Mouse (Mus musculus) hindbrain, postnatal 0 days (tissue): ENCODE data around the gene Gm9918. TPM values are rescaled to one million over a fixed set of nuclear protein-coding genes. Genes with fewer than 3 reads are reported as not detected.
"Not testable (repeated sequence)": the region's sequence is repeated elsewhere in the genome, so short reads cannot be mapped to it uniquely, and the experiment has no call there.

ENCODE experiments used
- ATAC-seq: fragments of 200-750 bp; cut with Nextera tagmentation; 2 replicates; pipeline ENCODE4 v1.8.0; 2017; ENCODE audit warnings: mild to moderate bottlenecking, moderate TSS enrichment, moderate library complexity
- DNase-seq: peaks from one replicate; pipeline ENCODE4 v3.0.0-alpha.2; 2015; ENCODE audit warnings: low spot score
- H3K27ac ChIP-seq: fragments of 300-500 bp; sonication (generic); 2 replicates; pipeline ENCODE4 v1.5.1; 2014; ENCODE audit warnings: mild to moderate bottlenecking
- H3K27me3 ChIP-seq: fragments of 300-500 bp; sonication (generic); 2 replicates; pipeline ENCODE4 v1.6.1; 2014; ENCODE audit warnings: low read length, mixed read lengths; ENCODE audit not compliant: insufficient read depth
- H3K36me3 ChIP-seq: fragments of 300-500 bp; sonication (generic); 2 replicates; pipeline ENCODE4 v1.6.1; 2014; ENCODE audit warnings: low read length, mixed read lengths; ENCODE audit not compliant: insufficient read depth
- H3K4me1 ChIP-seq: fragments of 300-500 bp; sonication (generic); 2 replicates; pipeline ENCODE4 v1.6.1; 2014; ENCODE audit warnings: antibody characterized with exemption, low read length, mixed read lengths; ENCODE audit not compliant: insufficient read depth
- H3K4me2 ChIP-seq: fragments of 300-500 bp; sonication (generic); 2 replicates; pipeline ENCODE4 v1.6.1; 2014; ENCODE audit warnings: low read depth, mild to moderate bottlenecking, low read length, moderate library complexity, mixed read lengths
- H3K4me3 ChIP-seq: fragments of 300-500 bp; sonication (generic); 2 replicates; pipeline ENCODE4 v1.5.1; 2014; ENCODE audit warnings: low read length
- H3K9ac ChIP-seq: fragments of 300-500 bp; sonication (generic); replicated peaks from 2 replicates; pipeline ENCODE4 v1.6.1; 2014; ENCODE audit warnings: mild to moderate bottlenecking, low read length, moderate library complexity, mixed read lengths
- H3K9me3 ChIP-seq: fragments of 300-500 bp; sonication (generic); 2 replicates; pipeline ENCODE4 v1.6.1; 2016; ENCODE audit warnings: low read length, mixed read lengths
- CTCF ChIP-seq: IDR thresholded peaks from 2 replicates; pipeline ENCODE4 v1.5.1; 2016; ENCODE audit warnings: antibody characterized with exemption, control low read depth, low read depth
- WGBS: fragments of 180-500 bp; shearing (Covaris S2); extraction: QIAGEN DNeasy Blood & Tissue Kit; methylation state at CpG from one replicate; pipeline ENCODE4 v1.1.7; 2014; 5-methylcytosine and 5-hydroxymethylcytosine counted together
- polyA plus RNA-seq: library from polyadenylated mRNA; unstranded; fragments of >200 nt; fragmentation: Nextera tagmentation; extraction: Ambion mirVana; gene quantifications from 2 replicates; pipeline ENCODE4 v1.2.1, GENCODE M21; 2015
- total RNA-seq: library from RNA; depleted of rRNA; stranded (reverse); fragments of >200 nt; gene quantifications from 2 replicates; pipeline ENCODE4 v1.2.3, GENCODE M21; 2014; rRNA removed

Gene Gm9918
- total RNA-seq (not detected in 2 replicates), polyA plus RNA-seq (0.06 TPM in 1 of 2 replicates, not detected in the other)

- ATAC-seq, result no peak
- Histone ChIP-seq H3K9me3 (no peaks in the 10 kb centered on the region), H3K4me1 (no peaks in the 10 kb centered on the region), H3K4me3 (no peak within 1 kb of the TSS), H3K27me3 (peaks cover 7% of the 10 kb centered on the region; the same call in 1 of the 2 replicates), H3K4me2 (0 out of 2 replicates have a peak within 1 kb of the TSS, but pooled peaks have one; percentile 17), H3K27ac (no peak within 1 kb of the TSS), H3K9ac (no peak within 1 kb of the TSS), H3K36me3 (no peaks in the 10 kb centered on the region)
- WGBS, result 10% methylated on average over 18 of the region's 21 CpGs
- no peak for DNase-seq
- no peak for TF ChIP-seq CTCF
These were observed at the start of gene Gm9918 for GRCm38 (mm10) chr15:102270274-102270960. Gene Gm9918 (plus strand): TSS chr15:102270563.

DNA sequence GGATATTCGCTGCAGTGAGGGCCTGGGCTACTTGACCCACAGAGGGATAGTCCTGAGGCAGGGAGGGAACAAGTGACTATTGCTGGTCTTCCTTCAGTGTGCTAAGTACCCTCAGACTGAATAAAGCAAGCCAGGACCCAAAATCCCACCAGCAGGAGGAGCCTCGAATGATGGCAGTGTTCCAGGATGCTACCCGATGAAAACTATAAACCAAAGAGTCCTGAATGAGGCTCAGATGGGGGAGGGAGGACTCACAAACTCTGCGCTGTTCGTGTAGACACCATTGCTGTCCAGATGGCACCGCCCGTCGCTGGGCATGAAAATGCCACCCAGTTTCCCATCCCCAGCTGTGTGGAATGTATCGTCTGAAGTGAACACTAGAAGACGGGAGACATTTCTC is 48.0 kb upstream of the Gm9918 start:
- Histone ChIP-seq H3K9ac (no peak overlapping the region), H3K27me3 (peaks cover 10% of the 10 kb centered on the region; the same call in 1 of the 2 replicates), H3K4me1 (no peaks in the 10 kb centered on the region), H3K4me2 (no peak overlapping the region), H3K36me3 (no peaks in the 10 kb centered on the region), H3K4me3 (no peak overlapping the region), H3K27ac (no peak overlapping the region), H3K9me3 (no peaks in the 10 kb centered on the region)
- 41% methylated on average over 10 of the region's 10 CpGs for WGBS
- peak; percentile 56 for DNase-seq
- TF ChIP-seq CTCF, result peak; percentile 48
- ATAC-seq, result no peak; the same call in 1 of the 2 replicates

- peak overlapping the region; percentile 45 for H3K9ac ChIP-seq
- peak overlapping the region; percentile 80 for H3K4me2 ChIP-seq
- peak; percentile 71 for TF ChIP-seq CTCF
- H3K4me3 ChIP-seq, result peak overlapping the region; percentile 37
- WGBS, result 4% methylated on average over 43 of the region's 43 CpGs
- ATAC-seq (peak; percentile 85), DNase-seq (peak; percentile 82)
- H3K9me3 ChIP-seq, result no peaks in the 10 kb centered on the region
- no peaks in the 10 kb centered on the region for H3K36me3 ChIP-seq
- H3K27me3 ChIP-seq, result peaks cover 10% of the 10 kb centered on the region; the same call in 1 of the 2 replicates
- no peaks in the 10 kb centered on the region for H3K4me1 ChIP-seq
- H3K27ac ChIP-seq, result no peak overlapping the region
These were observed 46.0 kb upstream of the Gm9918 start for GRCm38 (mm10) chr15:102224186-102224991.

DNA sequence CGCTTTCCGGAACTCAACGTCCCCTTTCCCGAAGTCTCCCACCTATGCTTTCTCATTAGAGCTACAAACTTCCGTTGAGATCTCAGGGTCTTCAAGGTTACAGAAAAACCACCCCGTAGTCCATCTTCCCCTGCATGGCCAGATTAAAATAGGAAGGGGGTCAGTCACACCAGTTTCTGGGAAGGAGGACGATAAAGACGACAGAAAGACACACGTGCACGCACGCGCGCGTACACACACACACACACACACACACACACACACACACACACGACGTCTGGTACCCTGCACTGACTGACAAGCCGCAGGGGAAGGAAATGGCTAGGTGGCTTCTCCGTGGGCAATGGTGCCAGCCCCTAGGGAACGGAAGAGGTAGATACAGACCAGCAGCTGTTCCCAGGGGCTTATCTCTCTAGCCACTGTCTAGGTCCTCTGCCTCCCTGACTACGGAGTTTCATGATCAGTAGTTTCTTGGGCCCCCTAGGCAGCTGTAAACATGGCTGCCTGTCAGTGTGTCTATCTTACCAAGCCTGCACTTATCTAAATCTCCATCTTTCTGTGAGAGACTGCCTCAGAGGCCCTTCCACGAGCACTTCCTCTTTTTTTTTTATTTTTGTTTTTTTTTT is 45.3 kb upstream of the Gm9918 start:
- Histone ChIP-seq H3K9ac (peak overlapping the region; percentile 45), H3K4me1 (no peaks in the 10 kb centered on the region), H3K4me2 (peak overlapping the region; percentile 80), H3K36me3 (no peaks in the 10 kb centered on the region), H3K27me3 (peaks cover 10% of the 10 kb centered on the region; the same call in 1 of the 2 replicates), H3K27ac (no peak overlapping the region), H3K4me3 (peak overlapping the region; percentile 37), H3K9me3 (no peaks in the 10 kb centered on the region)
- DNase-seq (no peak), ATAC-seq (no peak)
- WGBS, result 26% methylated on average over 21 of the region's 21 CpGs
- TF ChIP-seq CTCF, result no peak

DNA sequence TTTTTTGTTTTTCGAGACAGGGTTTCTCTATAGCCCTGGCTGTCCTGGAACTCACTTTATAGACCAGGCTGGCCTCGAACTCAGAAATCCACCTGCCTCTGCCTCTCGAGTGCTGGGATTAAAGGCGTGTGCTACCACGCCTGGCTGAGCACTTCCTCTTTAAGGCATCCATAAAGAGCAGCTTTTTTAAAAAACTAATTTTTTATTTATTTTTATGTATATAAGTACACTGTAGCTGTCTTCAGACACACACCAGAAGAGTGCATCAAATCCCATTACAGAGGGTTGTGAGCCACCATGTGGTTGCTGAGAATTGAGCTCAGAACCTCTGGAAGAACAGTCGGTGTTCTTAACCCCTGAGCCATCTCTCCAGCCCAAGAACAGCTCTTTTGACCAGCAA is 44.7 kb upstream of the Gm9918 start:
- WGBS, result 79% methylated on average over 5 of the region's 6 CpGs

DNA sequence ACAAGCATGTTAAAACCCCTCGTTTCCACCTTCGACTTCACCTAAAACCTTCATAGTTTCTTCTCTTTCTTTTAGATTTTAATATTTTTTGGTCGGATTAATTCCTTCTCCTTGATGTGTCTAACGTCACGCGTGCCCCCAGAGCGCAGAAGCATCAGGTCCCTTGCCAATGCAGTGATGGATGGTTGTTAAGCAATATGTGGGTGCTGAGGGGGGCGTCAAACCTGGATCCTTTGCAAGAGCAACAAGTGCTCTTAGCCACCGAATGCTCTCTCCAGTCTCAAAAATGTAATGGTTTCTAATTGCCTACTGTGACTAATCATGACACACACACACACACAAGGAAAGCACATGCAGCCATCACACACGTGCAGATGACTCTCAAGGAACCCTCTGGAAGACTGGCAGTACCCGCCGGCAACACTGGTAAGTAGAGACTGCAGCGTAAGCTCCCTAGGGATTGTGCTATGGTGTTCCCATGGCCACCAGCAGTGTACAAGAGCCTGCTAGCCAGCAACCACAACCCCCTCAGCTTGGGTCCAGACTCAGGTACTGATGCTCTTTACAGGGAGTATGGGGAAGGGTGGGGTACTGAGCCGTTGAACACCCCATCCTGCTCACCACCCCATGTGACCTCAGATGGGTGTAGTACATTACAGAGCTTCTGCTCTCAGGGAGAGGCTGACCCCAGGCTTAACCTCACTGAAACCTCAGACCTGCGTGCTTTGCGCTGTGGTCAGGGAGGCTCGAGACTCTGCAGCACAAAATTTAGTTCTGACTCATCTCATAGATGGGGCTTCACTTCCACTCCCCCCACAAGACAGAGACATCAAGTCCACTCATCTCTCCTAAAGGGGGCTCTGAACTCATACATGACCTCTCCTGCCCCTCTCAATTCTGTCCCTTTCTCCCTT is 39.7 kb upstream of the Gm9918 start:
- DNase-seq, result no peak

More for the DNA sequence above, 44.7 kb upstream of the Gm9918 start:
- not testable (repeated sequence) for H3K36me3 ChIP-seq, H3K4me1 ChIP-seq, H3K4me2 ChIP-seq, H3K9me3 ChIP-seq, H3K4me3 ChIP-seq, DNase-seq, H3K27ac ChIP-seq, H3K27me3 ChIP-seq, H3K9ac ChIP-seq, ATAC-seq

More for the DNA sequence above, 39.7 kb upstream of the Gm9918 start:
- ATAC-seq, result no peak
- H3K4me3 ChIP-seq, result no peak overlapping the region
- 83% methylated on average over 17 of the region's 17 CpGs for WGBS
- no peaks in the 10 kb centered on the region for H3K9me3 ChIP-seq
- TF ChIP-seq CTCF, result no peak
- no peak overlapping the region for H3K9ac ChIP-seq
- no peak overlapping the region for H3K4me2 ChIP-seq
- no peak overlapping the region for H3K27ac ChIP-seq
- peaks cover 4% of the 10 kb centered on the region; the same call in 1 of the 2 replicates for H3K27me3 ChIP-seq
- no peaks in the 10 kb centered on the region for H3K4me1 ChIP-seq
- no peaks in the 10 kb centered on the region for H3K36me3 ChIP-seq
